Mouse (Mus musculus): ENCODE results near the gene Mecom.

DNA sequence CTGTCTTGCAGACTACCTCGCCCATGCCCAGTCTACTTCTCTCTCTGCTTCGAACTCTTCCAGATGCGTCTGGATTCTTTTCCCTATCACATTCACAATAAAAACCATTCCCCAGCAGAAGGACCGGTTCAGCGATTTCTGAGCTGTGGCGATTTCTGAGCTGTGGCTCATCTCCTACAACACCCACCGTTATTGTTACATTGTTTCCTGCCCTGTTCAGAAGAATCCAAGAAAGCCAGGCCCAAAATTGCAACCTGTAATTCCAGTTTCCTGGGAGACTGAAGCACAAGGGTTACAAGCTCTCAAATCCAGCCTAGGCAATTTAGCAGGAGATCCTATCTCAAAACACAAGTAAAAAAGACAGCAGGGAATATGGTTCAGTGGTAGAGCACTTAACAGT is 49.5 kb upstream of the Mecom start:
- TF ChIP-seq CTCF (conservative IDR thresholded peaks at IDR 0.05; ENCODE audit: low read length) (no peak), NANOG (IDR thresholded peaks at IDR 0.05; ENCODE audit: borderline replicate concordance, low read length) (no peak), POU5F1 (IDR thresholded peaks at IDR 0.05; ENCODE audit: borderline replicate concordance, low read length) (no peak)

Measured in E14TG2a.4 (cell line).